Mouse (Mus musculus): Measurements from ENCODE around the gene Vmn2r36. TPM values are rescaled to one million over a fixed set of nuclear protein-coding genes. Genes with fewer than 3 reads are reported as not detected.
"Not testable (repeated sequence)": the region's sequence is repeated elsewhere in the genome, so short reads cannot be mapped to it uniquely, and the experiment has no call there.

Gene Vmn2r36
- not detected for total RNA-seq (2021)

DNA sequence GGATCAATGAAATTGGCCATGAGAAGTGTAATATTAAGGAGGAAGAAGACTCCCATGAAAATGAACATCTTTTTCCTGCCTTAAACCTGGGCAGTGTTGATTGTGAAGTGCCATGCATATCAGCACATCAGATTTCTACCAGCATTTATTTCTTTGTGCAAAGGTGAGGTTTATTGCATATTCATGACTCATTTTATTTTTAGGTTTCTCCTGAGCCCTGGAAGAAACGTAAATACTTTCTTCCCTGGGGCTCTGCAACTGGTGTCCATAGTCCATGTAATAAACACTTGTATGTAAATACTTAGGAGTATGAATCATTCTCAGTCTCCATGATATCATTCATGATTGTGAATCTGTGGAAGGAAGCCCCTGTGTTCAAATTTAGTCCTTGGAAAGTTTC is at the start of gene Vmn2r36:
Gene Vmn2r36, minus strand, starts transcription at position 101 of the 400 bp plus-strand sequence.
- DNase-seq, result not testable (repeated sequence)

Other genes starting within 250 kb of the Vmn2r36 start
- not detected for gene Vmn2r34, start 213.0 kb downstream of the Vmn2r36 start, total RNA-seq (2021)
- gene Vmn2r35, start 82.6 kb downstream of the Vmn2r36 start, total RNA-seq (2021), result not detected

Measured in layer of hippocampus, postnatal 36 days (tissue).